Mouse (Mus musculus): ENCODE results near the gene Gtpbp6. TPM values are rescaled to one million over a fixed set of nuclear protein-coding genes. Genes with fewer than 3 reads are reported as not detected.

Gtpbp6 gene
- polyA plus RNA-seq, 2 experiments: 4.6 to 21.4 TPM

- no peak for DNase-seq (ENCODE audit: low read depth in 3 of 3, low spot score in 3 of 3)
- Histone ChIP-seq H3K27me3 (ENCODE audit: control insufficient read depth, insufficient read depth, low read length) (peaks cover 4% of the 10 kb centered on the region; the same call in 1 of the 2 replicates), H3K4me1 (replicated peaks; ENCODE audit: control insufficient read depth in 2 of 2, insufficient read depth in 2 of 2, low read length in 1 of 2) (peaks cover 7 to 8% of the 10 kb centered on the region in 2 experiments; a peak in 2 of 4 replicates), H3K27ac (no peak overlapping the region), H3K9me3 (ENCODE audit: control insufficient read depth, low read length) (no peaks in the 10 kb centered on the region), H3K9ac (replicated peaks) (no peak overlapping the region), H3K4me3 (ENCODE audit: insufficient read depth in 1 of 2, low read depth in 2 of 2, low read length in 2 of 2) (no peak overlapping the region), H3K36me3 (replicated peaks; ENCODE audit: control insufficient read depth, insufficient read depth, low read depth) (peaks cover 13% of the 10 kb centered on the region), H3K4me2 (ENCODE audit: low read depth) (no peak overlapping the region)
- TF ChIP-seq EP300 (IDR thresholded peaks at IDR 0.05; ENCODE audit: low read depth) (no peak), CTCF (IDR thresholded peaks at IDR 0.05; ENCODE audit: low read depth) (no peak)
- 86% methylated on average over 27 of the region's 27 CpGs for WGBS (ENCODE audit: insufficient replicate concordance)
- no peak for ATAC-seq (ENCODE audit: insufficient read depth)
Measured at GRCm38 (mm10) chr5:110103901-110104615, 3.9 kb downstream of the Gtpbp6 start.

DNA sequence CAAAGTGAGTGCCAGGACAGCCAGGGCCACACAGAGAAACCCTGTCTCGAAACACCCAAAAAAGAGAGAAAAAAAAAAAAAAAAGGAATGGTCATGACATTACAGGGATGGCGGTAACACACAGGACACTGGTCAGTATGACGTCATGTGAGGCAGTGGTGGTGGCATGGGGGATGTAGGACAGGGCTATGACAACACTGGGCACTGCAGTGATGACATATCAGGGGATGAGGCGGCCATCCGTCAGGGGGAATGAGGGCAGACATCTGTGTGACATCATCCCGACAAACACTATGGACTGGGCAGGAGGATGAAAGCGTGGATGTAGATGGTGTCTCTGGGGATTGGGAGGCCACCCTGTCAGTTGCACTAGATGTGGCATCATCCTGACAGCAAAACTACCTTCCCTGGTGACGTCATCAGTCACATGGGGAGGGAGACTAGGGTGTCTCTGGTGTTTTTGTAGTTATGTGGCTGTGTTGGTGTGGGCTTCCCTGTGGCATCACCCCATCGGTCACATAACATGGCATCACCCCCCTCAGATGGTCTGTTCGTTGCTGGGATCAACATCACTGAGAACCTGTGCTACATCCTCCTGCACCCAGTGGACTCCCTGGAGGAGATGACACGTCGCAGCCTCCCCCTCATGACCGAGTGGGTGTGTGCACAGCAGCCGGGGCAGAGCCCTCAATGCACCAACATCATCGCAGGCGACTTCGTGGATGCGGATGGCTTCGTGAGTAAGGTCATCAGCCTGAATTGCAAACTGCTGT is 5.0 kb downstream of the Gtpbp6 start:
- peaks cover 4% of the 10 kb centered on the region; the same call in 1 of the 2 replicates for H3K27me3 ChIP-seq (ENCODE audit: control insufficient read depth, insufficient read depth, low read length)
- 79% methylated on average over 19 of the region's 19 CpGs for WGBS (ENCODE audit: insufficient replicate concordance)
- peaks cover 13% of the 10 kb centered on the region for H3K36me3 ChIP-seq (replicated peaks; ENCODE audit: control insufficient read depth, insufficient read depth, low read depth)

DNA sequence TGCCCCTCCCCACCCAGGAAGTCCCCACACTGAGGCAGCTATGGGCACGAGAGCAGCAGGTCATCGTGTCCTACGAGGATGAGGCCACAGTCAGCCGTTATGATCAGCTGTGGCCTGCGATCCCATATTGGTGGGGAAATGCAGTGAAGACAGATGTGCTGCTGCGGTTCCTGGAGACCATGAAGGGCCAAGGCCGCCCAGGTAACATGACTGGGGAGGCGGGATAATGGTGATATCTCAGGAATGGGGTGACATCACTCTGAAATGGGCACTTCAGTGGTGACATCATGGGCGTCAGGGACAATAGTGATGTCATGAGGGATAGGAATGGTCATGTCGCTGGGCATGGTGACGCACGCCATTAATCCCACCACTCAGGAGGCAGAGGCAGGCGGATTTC is 5.6 kb downstream of the Gtpbp6 start:
- ATAC-seq (ENCODE audit: insufficient read depth): no peak
- 77% methylated on average over 13 of the region's 13 CpGs for WGBS (ENCODE audit: insufficient replicate concordance)

More for the DNA sequence above, 5.0 kb downstream of the Gtpbp6 start:
- H3K27ac ChIP-seq: no peak overlapping the region
- TF ChIP-seq EP300 (IDR thresholded peaks at IDR 0.05; ENCODE audit: low read depth): no peak
- H3K4me2 ChIP-seq (ENCODE audit: low read depth): no peak overlapping the region
- H3K9ac ChIP-seq (replicated peaks): no peak overlapping the region
- no peak overlapping the region for H3K4me3 ChIP-seq (ENCODE audit: insufficient read depth in 1 of 2, low read depth in 2 of 2, low read length in 2 of 2)
- H3K9me3 ChIP-seq (ENCODE audit: control insufficient read depth, low read length): no peaks in the 10 kb centered on the region
- ATAC-seq (ENCODE audit: insufficient read depth) (no peak), DNase-seq (ENCODE audit: low read depth in 3 of 3, low spot score in 3 of 3) (no peak)
- H3K4me1 ChIP-seq (replicated peaks; ENCODE audit: control insufficient read depth in 2 of 2, insufficient read depth in 2 of 2, low read length in 1 of 2): peaks cover 4 to 5% of the 10 kb centered on the region in 2 experiments; a peak in 1 of 4 replicates

GRCm38 (mm10) chr5:110101716-110102347 is 6.2 kb downstream of the Gtpbp6 start:
- no peak for DNase-seq (ENCODE audit: low read depth in 3 of 3, low spot score in 3 of 3)
- Histone ChIP-seq H3K27me3 (ENCODE audit: control insufficient read depth, insufficient read depth, low read length) (peaks cover 4% of the 10 kb centered on the region; the same call in 1 of the 2 replicates), H3K36me3 (replicated peaks; ENCODE audit: control insufficient read depth, insufficient read depth, low read depth) (peaks cover 13% of the 10 kb centered on the region), H3K4me3 (ENCODE audit: insufficient read depth in 1 of 2, low read depth in 2 of 2, low read length in 2 of 2) (no peak overlapping the region), H3K9ac (replicated peaks) (no peak overlapping the region), H3K9me3 (ENCODE audit: control insufficient read depth, low read length) (no peaks in the 10 kb centered on the region), H3K4me1 (replicated peaks; ENCODE audit: control insufficient read depth in 2 of 2, insufficient read depth in 2 of 2, low read length in 1 of 2) (peaks cover 4 to 5% of the 10 kb centered on the region in 2 experiments; a peak in 1 of 4 replicates), H3K4me2 (ENCODE audit: low read depth) (peak overlapping the region; percentile 48), H3K27ac (no peak overlapping the region)
- WGBS (ENCODE audit: insufficient replicate concordance): 13% methylated on average over 34 of the region's 34 CpGs
- TF ChIP-seq EP300 (IDR thresholded peaks at IDR 0.05; ENCODE audit: low read depth) (no peak), CTCF (IDR thresholded peaks at IDR 0.05; ENCODE audit: low read depth) (no peak)
- peak; percentile 9; the same call in 1 of the 2 replicates for ATAC-seq (ENCODE audit: insufficient read depth)

More for the DNA sequence above, 5.6 kb downstream of the Gtpbp6 start:
- Histone ChIP-seq H3K4me3 (ENCODE audit: insufficient read depth in 1 of 2, low read depth in 2 of 2, low read length in 2 of 2) (no peak overlapping the region), H3K4me1 (replicated peaks; ENCODE audit: control insufficient read depth in 2 of 2, insufficient read depth in 2 of 2, low read length in 1 of 2) (peaks cover 4 to 5% of the 10 kb centered on the region in 2 experiments; a peak in 1 of 4 replicates), H3K4me2 (ENCODE audit: low read depth) (no peak overlapping the region), H3K27me3 (ENCODE audit: control insufficient read depth, insufficient read depth, low read length) (peaks cover 4% of the 10 kb centered on the region; the same call in 1 of the 2 replicates), H3K27ac (no peak overlapping the region), H3K9ac (replicated peaks) (no peak overlapping the region), H3K9me3 (ENCODE audit: control insufficient read depth, low read length) (no peaks in the 10 kb centered on the region), H3K36me3 (replicated peaks; ENCODE audit: control insufficient read depth, insufficient read depth, low read depth) (peaks cover 13% of the 10 kb centered on the region)
- TF ChIP-seq CTCF (IDR thresholded peaks at IDR 0.05; ENCODE audit: low read depth) (no peak), EP300 (IDR thresholded peaks at IDR 0.05; ENCODE audit: low read depth) (no peak)
- DNase-seq (ENCODE audit: low read depth in 3 of 3, low spot score in 3 of 3): no peak

Data from liver, embryonic 14.5 days (tissue).